Mouse (Mus musculus) small intestine, adult 2 months (tissue): ENCODE measurements around the gene Thbs4. TPM values are rescaled to one million over a fixed set of nuclear protein-coding genes. Genes with fewer than 3 reads are reported as not detected.

Experiments used
- H3K27ac ChIP-seq: fragments of 200-500 bp; 2 replicates; pipeline ENCODE4 v1.5.1; 2012; ENCODE audit warnings: low read depth, low read length, control low read depth, inconsistent platforms; ENCODE audit not compliant: insufficient read depth
- H3K27me3 ChIP-seq: fragments of 200-500 bp; 2 replicates; pipeline ENCODE4 v1.6.1; 2012; ENCODE audit warnings: mild to moderate bottlenecking, moderate library complexity, low read length, inconsistent platforms; ENCODE audit not compliant: control insufficient read depth, insufficient read depth
- H3K36me3 ChIP-seq: fragments of 200-500 bp; 2 replicates; pipeline ENCODE4 v1.6.1; 2012; ENCODE audit warnings: mild to moderate bottlenecking, low read length, control low read depth, inconsistent platforms; ENCODE audit not compliant: control insufficient read depth, insufficient read depth
- H3K4me1 ChIP-seq: fragments of 200-500 bp; 2 replicates; pipeline ENCODE4 v1.6.1; 2012; ENCODE audit warnings: low read length, inconsistent platforms, mixed read lengths; ENCODE audit not compliant: control insufficient read depth, insufficient read depth, insufficient read length
- H3K4me3 ChIP-seq: fragments of 200-500 bp; 2 replicates; pipeline ENCODE4 v1.5.1; 2012; ENCODE audit warnings: low read depth, mild to moderate bottlenecking, control low read depth, inconsistent platforms, low read length, moderate library complexity
- CTCF ChIP-seq: fragments of 200-500 bp; IDR thresholded peaks from 2 replicates; pipeline ENCODE4 v1.5.1; 2012; ENCODE audit warnings: low read depth, mild to moderate bottlenecking, control low read depth, inconsistent platforms, low read length, moderate library complexity, mixed read lengths; ENCODE audit not compliant: insufficient replicate concordance, insufficient read length; ENCODE audit errors: extremely low read depth
- POLR2A ChIP-seq: fragments of 200-500 bp; IDR thresholded peaks from 2 replicates; pipeline ENCODE4 v1.6.1; 2012; ENCODE audit warnings: low read depth, mild to moderate bottlenecking, control low read depth, inconsistent platforms, low read length, moderate library complexity
- WGBS: fragments of 180-500 bp; shearing (Covaris S2); methylation state at CpG from one replicate; pipeline ENCODE4 v1.1.7; 2018; 5-methylcytosine and 5-hydroxymethylcytosine counted together
- polyA plus RNA-seq: library from polyadenylated mRNA; depleted of rRNA; stranded (reverse); fragments of >200 nt; gene quantifications from 2 replicates; pipeline ENCODE4 v1.2.3, GENCODE M21; 2012

Thbs4 gene
- polyA plus RNA-seq, 1 experiment: 2.2 TPM

GRCm38 (mm10) chr13:92806785-92807184, 12.2 kb upstream of the Thbs4 start:
- Histone ChIP-seq H3K4me1 (no peaks in the 10 kb centered on the region), H3K36me3 (no peaks in the 10 kb centered on the region), H3K4me3 (no peak overlapping the region), H3K27me3 (no peaks in the 10 kb centered on the region), H3K27ac (no peak overlapping the region)
- TF ChIP-seq CTCF: no peak

- Histone ChIP-seq H3K4me1 (no peaks in the 10 kb centered on the region), H3K36me3 (no peaks in the 10 kb centered on the region), H3K27me3 (peaks cover 10% of the 10 kb centered on the region), H3K4me3 (no peak overlapping the region), H3K27ac (no peak overlapping the region)
- TF ChIP-seq POLR2A (no peak), CTCF (no peak)
- 54% methylated on average over 7 of the region's 7 CpGs for WGBS
Observed at GRCm38 (mm10) chr13:92799306-92799925, 4.8 kb upstream of the Thbs4 start.

- Histone ChIP-seq H3K36me3 (no peaks in the 10 kb centered on the region), H3K27me3 (peaks cover 15% of the 10 kb centered on the region), H3K27ac (no peak overlapping the region), H3K4me1 (no peaks in the 10 kb centered on the region), H3K4me3 (no peak overlapping the region)
- 58% methylated on average over 2 of the region's 2 CpGs for WGBS
- no peak for TF ChIP-seq CTCF
- TF ChIP-seq POLR2A: no peak
Observed at GRCm38 (mm10) chr13:92798830-92799229, 4.2 kb upstream of the Thbs4 start.

- H3K27me3 ChIP-seq: peaks cover 18% of the 10 kb centered on the region
- TF ChIP-seq CTCF (no peak), POLR2A (no peak)
- no peaks in the 10 kb centered on the region for H3K36me3 ChIP-seq
- H3K4me3 ChIP-seq: no peak overlapping the region
- H3K27ac ChIP-seq: no peak overlapping the region
- 55% methylated on average over 8 of the region's 8 CpGs for WGBS
- H3K4me1 ChIP-seq: no peaks in the 10 kb centered on the region
Observed at GRCm38 (mm10) chr13:92793636-92794035, 982 bp downstream of the Thbs4 start.

GRCm38 (mm10) chr13:92791474-92791873, 3.1 kb downstream of the Thbs4 start:
- H3K4me3 ChIP-seq: no peak overlapping the region
- H3K27me3 ChIP-seq: peaks cover 18% of the 10 kb centered on the region
- TF ChIP-seq CTCF: no peak
- no peak for TF ChIP-seq POLR2A
- H3K36me3 ChIP-seq: no peaks in the 10 kb centered on the region
- H3K27ac ChIP-seq: no peak overlapping the region
- 82% methylated on average over 7 of the region's 7 CpGs for WGBS
- H3K4me1 ChIP-seq: no peaks in the 10 kb centered on the region

- 90% methylated on average over 3 of the region's 3 CpGs for WGBS
Observed at GRCm38 (mm10) chr13:92784311-92784710, 10.3 kb downstream of the Thbs4 start.

GRCm38 (mm10) chr13:92783551-92783950, 11.1 kb downstream of the Thbs4 start:
- Histone ChIP-seq H3K27me3 (no peaks in the 10 kb centered on the region), H3K27ac (no peak overlapping the region), H3K4me1 (no peaks in the 10 kb centered on the region), H3K4me3 (no peak overlapping the region), H3K36me3 (no peaks in the 10 kb centered on the region)
- WGBS: 92% methylated on average over 4 of the region's 4 CpGs
- TF ChIP-seq CTCF (no peak), POLR2A (no peak)

More at GRCm38 (mm10) chr13:92784311-92784710, 10.3 kb downstream of the Thbs4 start:
- no peaks in the 10 kb centered on the region for H3K4me1 ChIP-seq
- H3K4me3 ChIP-seq: no peak overlapping the region
- H3K27me3 ChIP-seq: no peaks in the 10 kb centered on the region
- TF ChIP-seq CTCF (no peak), POLR2A (no peak)
- no peak overlapping the region for H3K27ac ChIP-seq
- H3K36me3 ChIP-seq: no peaks in the 10 kb centered on the region

- WGBS: 74% methylated on average over 8 of the region's 8 CpGs
- no peaks in the 10 kb centered on the region for H3K36me3 ChIP-seq
- H3K4me1 ChIP-seq: no peaks in the 10 kb centered on the region
- no peaks in the 10 kb centered on the region for H3K27me3 ChIP-seq
- TF ChIP-seq POLR2A (no peak), CTCF (no peak)
- no peak overlapping the region for H3K27ac ChIP-seq
- H3K4me3 ChIP-seq: no peak overlapping the region
Observed at GRCm38 (mm10) chr13:92780927-92781326, 13.7 kb downstream of the Thbs4 start.
